Mouse (Mus musculus) T-helper 1 cell (primary cell): ENCODE measurements around the gene Gm9817.

Experiments used
- in situ Hi-C: fragments of 300-600 bp; cut with MboI, MseI; formaldehyde crosslinking; loops from one replicate; pipeline ENCODE4 v1.15.1; 2025; ENCODE audit warnings: high pct_unique_total_duplicates

Gene Gm9817

GRCm38 (mm10) chr13:45088796-45089221, 10.3 kb downstream of the Gm9817 start:
- in situ Hi-C loops = no loop called here

DNA sequence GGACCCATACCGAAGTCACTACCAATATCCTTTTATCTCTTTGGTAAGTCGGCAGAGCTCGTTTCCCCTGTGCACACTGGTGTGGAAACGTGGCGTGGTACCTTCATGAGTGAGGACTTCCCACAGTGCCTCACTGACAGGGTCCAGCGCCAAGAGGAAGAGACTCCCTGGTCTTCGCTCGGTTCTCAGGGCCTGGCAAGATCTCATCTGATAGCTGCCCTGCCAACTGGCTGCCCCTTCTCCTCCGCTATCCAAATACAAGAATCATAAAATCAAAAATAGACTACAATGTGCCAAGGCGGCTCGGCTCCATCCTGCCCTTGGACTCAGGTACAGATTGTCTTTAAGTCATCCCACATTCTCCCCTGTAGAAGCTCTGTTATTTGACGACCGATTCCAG, 11.4 kb downstream of the Gm9817 start:
- in situ Hi-C loops = no loop called here

DNA sequence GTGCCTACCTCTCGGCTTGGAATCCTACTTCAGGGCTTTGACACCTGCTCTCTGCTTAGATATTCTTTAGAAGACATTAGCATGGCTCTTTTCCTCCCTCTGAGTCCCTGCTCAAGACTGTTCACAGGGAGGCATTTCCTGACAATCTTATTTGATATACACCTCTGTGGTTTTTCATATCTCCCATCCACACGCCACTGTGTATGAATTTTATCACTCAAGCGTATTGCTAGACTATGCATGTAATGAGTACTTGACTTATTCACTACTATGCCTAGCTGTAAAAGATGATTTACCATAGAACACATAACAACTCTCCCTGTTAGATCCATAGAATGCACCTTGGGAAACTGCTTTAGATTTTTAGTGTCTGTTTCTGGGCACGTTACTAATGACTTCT, 14.3 kb downstream of the Gm9817 start:
- in situ Hi-C loops = no loop called here

DNA sequence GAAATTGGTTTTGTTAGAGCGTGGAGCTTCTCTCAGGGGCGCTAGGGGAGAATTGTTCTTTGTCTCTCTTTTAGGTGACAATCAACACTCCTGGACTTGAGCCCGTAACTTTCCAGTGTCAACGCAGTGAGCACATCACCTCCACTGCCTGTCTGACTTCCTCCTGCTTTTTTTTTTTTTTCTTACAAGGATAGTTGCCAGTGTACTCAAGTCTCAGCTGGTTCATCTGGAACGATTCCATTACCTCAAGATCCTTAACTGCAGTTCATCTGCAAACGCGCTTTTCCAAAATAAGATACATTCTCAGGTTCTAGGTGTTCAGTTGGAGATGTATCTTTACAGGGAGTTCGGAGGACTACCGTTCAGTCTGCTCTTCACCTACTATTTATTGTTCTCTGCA, 16.5 kb downstream of the Gm9817 start:
- in situ Hi-C loops = no loop called here

GRCm38 (mm10) chr13:45099582-45100229, 21.2 kb downstream of the Gm9817 start:
- in situ Hi-C loops = no loop called here

DNA sequence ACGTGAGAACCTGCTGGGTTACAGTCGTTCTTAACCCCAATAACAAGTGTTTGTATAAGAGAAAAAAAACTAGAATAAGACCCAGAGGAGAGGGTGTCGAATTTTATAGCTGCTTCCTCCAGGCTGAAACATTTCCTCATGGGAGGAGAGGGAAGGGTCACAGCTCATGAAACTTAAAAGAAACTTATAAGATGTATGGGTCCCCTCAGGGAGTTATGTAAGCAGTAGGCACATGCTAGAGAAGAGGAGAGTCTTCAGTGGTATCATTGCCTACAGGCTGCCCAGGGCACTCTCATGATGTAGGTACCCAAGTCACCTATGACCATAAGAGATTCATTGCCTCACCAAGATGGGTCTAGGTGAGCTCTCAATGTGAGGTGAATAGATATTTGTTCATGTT, 28.0 kb downstream of the Gm9817 start:
- in situ Hi-C loops = no loop called here

- in situ Hi-C loops = no loop called here
Observed at GRCm38 (mm10) chr13:45108851-45109390, 30.4 kb downstream of the Gm9817 start.

DNA sequence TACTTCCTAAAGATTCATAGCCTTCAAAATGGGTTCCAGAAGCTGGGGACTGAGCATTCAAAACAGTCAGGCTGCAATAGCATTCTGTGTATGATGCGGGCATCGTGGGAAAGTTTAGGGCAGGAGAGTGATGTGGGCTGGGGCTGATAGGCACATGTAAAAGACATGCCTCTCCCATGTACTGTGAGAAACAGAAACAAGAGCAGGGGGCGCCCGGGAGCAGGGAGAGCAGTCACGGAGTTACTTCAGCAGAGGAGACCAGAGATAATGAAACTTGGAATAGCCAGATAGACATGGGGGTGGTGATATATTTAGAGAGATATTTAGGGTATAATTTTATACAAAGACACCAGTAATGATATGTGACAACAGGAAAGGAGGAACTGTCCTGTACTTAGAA, 39.9 kb downstream of the Gm9817 start:
- in situ Hi-C loops = no loop called here

- in situ Hi-C loops = no loop called here
Observed at GRCm38 (mm10) chr13:45118822-45119221, 40.3 kb downstream of the Gm9817 start.
